Mouse (Mus musculus) midbrain, embryonic 12.5 days (tissue): Measurements from ENCODE around the gene Il9r. TPM values are rescaled to one million over a fixed set of nuclear protein-coding genes. Genes with fewer than 3 reads are reported as not detected.

Experiments
- ATAC-seq: fragments of 200-750 bp; cut with Nextera tagmentation; 2 replicates; pipeline ENCODE4 v1.8.0; 2017; ENCODE audit warnings: low read depth, moderate TSS enrichment, moderate library complexity; ENCODE audit not compliant: low FRiP score
- H3K27ac ChIP-seq: fragments of 300-500 bp; sonication (generic); replicated peaks from 2 replicates; pipeline ENCODE4 v1.5.1; 2016; ENCODE audit warnings: mild to moderate bottlenecking
- H3K27me3 ChIP-seq: fragments of 300-500 bp; sonication (generic); 2 replicates; pipeline ENCODE4 v1.6.1; 2016; ENCODE audit warnings: mild to moderate bottlenecking
- H3K36me3 ChIP-seq: fragments of 300-500 bp; sonication (generic); 2 replicates; pipeline ENCODE4 v1.6.1; 2016
- H3K4me1 ChIP-seq: fragments of 300-500 bp; sonication (generic); 2 replicates; pipeline ENCODE4 v1.6.1; 2016
- H3K4me2 ChIP-seq: fragments of 300-500 bp; sonication (generic); replicated peaks from 2 replicates; pipeline ENCODE4 v1.6.1; 2016; ENCODE audit warnings: mild to moderate bottlenecking, moderate library complexity
- H3K4me3 ChIP-seq: fragments of 300-500 bp; sonication (generic); 2 replicates; pipeline ENCODE4 v1.5.1; 2016; ENCODE audit warnings: mild to moderate bottlenecking
- H3K9ac ChIP-seq: fragments of 300-500 bp; sonication (generic); replicated peaks from 2 replicates; pipeline ENCODE4 v1.6.1; 2016; ENCODE audit warnings: mild to moderate bottlenecking, moderate library complexity
- H3K9me3 ChIP-seq: fragments of 300-500 bp; sonication (generic); 2 replicates; pipeline ENCODE4 v1.6.1; 2016; ENCODE audit warnings: mild to moderate bottlenecking
- WGBS: fragments of 180-500 bp; shearing (Covaris S2); methylation state at CpG from one replicate; pipeline ENCODE4 v1.1.7; 2016; 5-methylcytosine and 5-hydroxymethylcytosine counted together
- polyA plus RNA-seq: library from polyadenylated mRNA; unstranded; fragments of >200 nt; fragmentation: Nextera tagmentation; extraction: Ambion mirVana; gene quantifications from 2 replicates; pipeline ENCODE4 v1.2.1, GENCODE M21; 2016

Gene Il9r
- polyA plus RNA-seq, 1 experiment from 2014 or later, result not detected

- Histone ChIP-seq H3K4me1 (no peaks in the 10 kb centered on the region; the same call in 1 of the 2 replicates), H3K9ac (no peak overlapping the region), H3K27ac (no peak overlapping the region), H3K4me3 (no peak overlapping the region), H3K9me3 (no peaks in the 10 kb centered on the region), H3K4me2 (no peak overlapping the region), H3K27me3 (no peaks in the 10 kb centered on the region), H3K36me3 (peaks cover 64% of the 10 kb centered on the region)
- no peak for ATAC-seq
- 88% methylated on average over 2 of the region's 2 CpGs for WGBS
These were observed 36.1 kb upstream of the Il9r start for GRCm38 (mm10) chr11:32236132-32236531.

GRCm38 (mm10) chr11:32235646-32236045, 35.6 kb upstream of the Il9r start:
- 64% methylated on average over 3 of the region's 3 CpGs for WGBS
- Histone ChIP-seq H3K27me3 (no peaks in the 10 kb centered on the region), H3K9me3 (no peaks in the 10 kb centered on the region), H3K27ac (no peak overlapping the region), H3K4me2 (no peak overlapping the region), H3K4me1 (no peaks in the 10 kb centered on the region; the same call in 1 of the 2 replicates), H3K36me3 (peaks cover 64% of the 10 kb centered on the region), H3K9ac (no peak overlapping the region), H3K4me3 (no peak overlapping the region)
- no peak for ATAC-seq

- Histone ChIP-seq H3K27me3 (no peaks in the 10 kb centered on the region), H3K9ac (no peak overlapping the region), H3K4me2 (no peak overlapping the region), H3K4me3 (no peak overlapping the region), H3K27ac (no peak overlapping the region), H3K4me1 (no peaks in the 10 kb centered on the region; the same call in 1 of the 2 replicates), H3K9me3 (no peaks in the 10 kb centered on the region), H3K36me3 (peaks cover 62% of the 10 kb centered on the region)
- WGBS, result 95% methylated on average over 6 of the region's 6 CpGs
- no peak for ATAC-seq
These were observed 34.9 kb upstream of the Il9r start for GRCm38 (mm10) chr11:32234816-32235485.

GRCm38 (mm10) chr11:32233895-32234294, 33.8 kb upstream of the Il9r start:
- Histone ChIP-seq H3K4me3 (no peak overlapping the region), H3K27me3 (no peaks in the 10 kb centered on the region), H3K9me3 (no peaks in the 10 kb centered on the region), H3K9ac (no peak overlapping the region), H3K4me2 (no peak overlapping the region), H3K27ac (no peak overlapping the region), H3K36me3 (peaks cover 64% of the 10 kb centered on the region), H3K4me1 (no peaks in the 10 kb centered on the region; the same call in 1 of the 2 replicates)
- ATAC-seq, result no peak
- WGBS, result 91% methylated on average over 3 of the region's 3 CpGs

- no peaks in the 10 kb centered on the region for H3K27me3 ChIP-seq
- ATAC-seq, result 0 out of 2 replicates have a peak, but pooled peaks have one; percentile 36
- no peak overlapping the region for H3K27ac ChIP-seq
- no peak overlapping the region for H3K9ac ChIP-seq
- H3K4me3 ChIP-seq, result no peak overlapping the region
- H3K4me2 ChIP-seq, result no peak overlapping the region
- no peaks in the 10 kb centered on the region for H3K9me3 ChIP-seq
- H3K36me3 ChIP-seq, result peaks cover 64% of the 10 kb centered on the region
- WGBS, result 86% methylated on average over 10 of the region's 10 CpGs
- H3K4me1 ChIP-seq, result no peaks in the 10 kb centered on the region; the same call in 1 of the 2 replicates
These were observed 32.8 kb upstream of the Il9r start for GRCm38 (mm10) chr11:32232848-32233247.

- H3K27ac ChIP-seq, result no peak overlapping the region
- no peaks in the 10 kb centered on the region for H3K9me3 ChIP-seq
- H3K36me3 ChIP-seq, result peaks cover 58% of the 10 kb centered on the region
- peaks cover 14% of the 10 kb centered on the region for H3K4me1 ChIP-seq
- ATAC-seq, result no peak
- no peaks in the 10 kb centered on the region for H3K27me3 ChIP-seq
- WGBS, result 88% methylated on average over 2 of the region's 2 CpGs
- H3K4me3 ChIP-seq, result no peak overlapping the region
- H3K9ac ChIP-seq, result no peak overlapping the region
- no peak overlapping the region for H3K4me2 ChIP-seq
These were observed 31.0 kb upstream of the Il9r start for GRCm38 (mm10) chr11:32231125-32231524.

- WGBS, result 82% methylated on average over 4 of the region's 4 CpGs
- Histone ChIP-seq H3K36me3 (peaks cover 58% of the 10 kb centered on the region), H3K27me3 (0 out of 2 replicates have a peak, but pooled peaks cover 2% of the 10 kb centered on the region), H3K27ac (no peak overlapping the region), H3K9me3 (no peaks in the 10 kb centered on the region), H3K4me2 (no peak overlapping the region), H3K9ac (no peak overlapping the region), H3K4me3 (no peak overlapping the region), H3K4me1 (peaks cover 14% of the 10 kb centered on the region)
- ATAC-seq, result no peak
These were observed 30.1 kb upstream of the Il9r start for GRCm38 (mm10) chr11:32230220-32230619.

GRCm38 (mm10) chr11:32228292-32228845, 28.3 kb upstream of the Il9r start:
- Histone ChIP-seq H3K27ac (no peak overlapping the region), H3K36me3 (peaks cover 43% of the 10 kb centered on the region), H3K4me2 (no peak overlapping the region), H3K9me3 (no peaks in the 10 kb centered on the region), H3K9ac (no peak overlapping the region), H3K27me3 (peaks cover 19% of the 10 kb centered on the region), H3K4me3 (no peak overlapping the region), H3K4me1 (peaks cover 14% of the 10 kb centered on the region)
- 91% methylated on average over 3 of the region's 3 CpGs for WGBS
- no peak for ATAC-seq

GRCm38 (mm10) chr11:32227555-32227954, 27.5 kb upstream of the Il9r start:
- Histone ChIP-seq H3K9ac (no peak overlapping the region), H3K4me3 (no peak overlapping the region), H3K27me3 (peaks cover 27% of the 10 kb centered on the region), H3K4me2 (peak overlapping the region; percentile 69; the same call in 1 of the 2 replicates), H3K36me3 (peaks cover 35% of the 10 kb centered on the region), H3K9me3 (no peaks in the 10 kb centered on the region), H3K4me1 (peaks cover 19% of the 10 kb centered on the region), H3K27ac (no peak overlapping the region)
- ATAC-seq, result no peak
- WGBS, result 90% methylated on average over 9 of the region's 9 CpGs

GRCm38 (mm10) chr11:32227041-32227440, 27.0 kb upstream of the Il9r start:
- Histone ChIP-seq H3K9me3 (no peaks in the 10 kb centered on the region), H3K4me1 (peaks cover 24% of the 10 kb centered on the region), H3K4me3 (peak overlapping the region; percentile 70), H3K4me2 (peak overlapping the region; percentile 69), H3K9ac (peak overlapping the region; percentile 79), H3K36me3 (peaks cover 30% of the 10 kb centered on the region), H3K27me3 (peaks cover 32% of the 10 kb centered on the region), H3K27ac (no peak overlapping the region)
- ATAC-seq, result no peak
- 50% methylated on average over 1 of the region's 1 CpGs for WGBS

GRCm38 (mm10) chr11:32226124-32226871, 26.2 kb upstream of the Il9r start, which contains the start of gene Mpg:
Mpg (plus strand) TSS chr11:32226505.
- Histone ChIP-seq H3K27ac (peak within 1 kb of the TSS; percentile 69; the same call in 1 of the 2 replicates), H3K4me3 (peak within 1 kb of the TSS; percentile 70), H3K36me3 (peaks cover 23% of the 10 kb centered on the region), H3K9me3 (no peaks in the 10 kb centered on the region), H3K4me1 (peaks cover 28% of the 10 kb centered on the region), H3K4me2 (peak within 1 kb of the TSS; percentile 69), H3K9ac (peak within 1 kb of the TSS; percentile 79), H3K27me3 (peaks cover 39% of the 10 kb centered on the region)
- WGBS, result 4% methylated on average over 47 of the region's 47 CpGs
- peak; percentile 81 for ATAC-seq
